Mouse (Mus musculus): Measurements from ENCODE around the gene Junb. TPM values are rescaled to one million over a fixed set of nuclear protein-coding genes. Genes with fewer than 3 reads are reported as not detected.

Gene Junb
- polyA plus RNA-seq, 1 experiment from 2014 or later, result 26.1 TPM

- Histone ChIP-seq H3K27ac (peak overlapping the region; percentile 92), H3K36me3 (ENCODE audit: inconsistent target) (no peaks in the 10 kb centered on the region), H3K4me3 (ENCODE audit: inconsistent target) (no peak overlapping the region), H3K79me2 (ENCODE audit: inconsistent target) (peaks cover 8% of the 10 kb centered on the region; the same call in 1 of the 2 replicates)
- WGBS (ENCODE audit: missing documents), result 11% methylated on average over 3 of the region's 3 CpGs
Observed at GRCm38 (mm10) chr8:84982499-84983011, 4.0 kb upstream of the Junb start.

GRCm38 (mm10) chr8:84981644-84982498, 3.4 kb upstream of the Junb start:
- Histone ChIP-seq H3K27ac (peak overlapping the region; percentile 92), H3K4me3 (ENCODE audit: inconsistent target) (no peak overlapping the region), H3K36me3 (ENCODE audit: inconsistent target) (no peaks in the 10 kb centered on the region), H3K79me2 (ENCODE audit: inconsistent target) (peaks cover 15% of the 10 kb centered on the region)
- WGBS (ENCODE audit: missing documents), result 26% methylated on average over 15 of the region's 15 CpGs

- WGBS (ENCODE audit: missing documents), result 29% methylated on average over 11 of the region's 11 CpGs
- peak overlapping the region; percentile 34 for H3K4me3 ChIP-seq (ENCODE audit: inconsistent target)
Observed at GRCm38 (mm10) chr8:84980622-84981358, 2.3 kb upstream of the Junb start.

GRCm38 (mm10) chr8:84979599-84980421, 1.3 kb upstream of the Junb start:
- WGBS (ENCODE audit: missing documents), result 3% methylated on average over 35 of the region's 42 CpGs

More at GRCm38 (mm10) chr8:84980622-84981358, 2.3 kb upstream of the Junb start:
- H3K36me3 ChIP-seq (ENCODE audit: inconsistent target), result no peaks in the 10 kb centered on the region
- H3K79me2 ChIP-seq (ENCODE audit: inconsistent target), result peaks cover 18% of the 10 kb centered on the region
- H3K27ac ChIP-seq, result peak overlapping the region; percentile 92

GRCm38 (mm10) chr8:84977435-84978247, 877 bp downstream of the Junb start:
- H3K79me2 ChIP-seq (ENCODE audit: inconsistent target), result peaks cover 18% of the 10 kb centered on the region
- under 1% methylated on average over 54 of the region's 70 CpGs for WGBS (ENCODE audit: missing documents)
- peak overlapping the region; percentile 86 for H3K27ac ChIP-seq
- peaks cover 9% of the 10 kb centered on the region; the same call in 1 of the 2 replicates for H3K36me3 ChIP-seq (ENCODE audit: inconsistent target)
- H3K4me3 ChIP-seq (ENCODE audit: inconsistent target), result peak overlapping the region; percentile 78

More at GRCm38 (mm10) chr8:84979599-84980421, 1.3 kb upstream of the Junb start:
- H3K27ac ChIP-seq, result peak overlapping the region; percentile 92
- peak overlapping the region; percentile 34; the same call in 1 of the 2 replicates for H3K4me3 ChIP-seq (ENCODE audit: inconsistent target)
- no peaks in the 10 kb centered on the region for H3K36me3 ChIP-seq (ENCODE audit: inconsistent target)
- H3K79me2 ChIP-seq (ENCODE audit: inconsistent target), result peaks cover 18% of the 10 kb centered on the region

- peak overlapping the region; percentile 86 for H3K27ac ChIP-seq
- peaks cover 16% of the 10 kb centered on the region for H3K36me3 ChIP-seq (ENCODE audit: inconsistent target)
- H3K4me3 ChIP-seq (ENCODE audit: inconsistent target), result peak overlapping the region; percentile 78
- H3K79me2 ChIP-seq (ENCODE audit: inconsistent target), result peaks cover 18% of the 10 kb centered on the region
- WGBS (ENCODE audit: missing documents), result 0% methylated on average over 19 of the region's 25 CpGs
Observed at GRCm38 (mm10) chr8:84976763-84977434, 1.6 kb downstream of the Junb start.

- H3K79me2 ChIP-seq (ENCODE audit: inconsistent target), result peaks cover 18% of the 10 kb centered on the region
- peak overlapping the region; percentile 86 for H3K27ac ChIP-seq
- H3K36me3 ChIP-seq (ENCODE audit: inconsistent target), result peaks cover 23% of the 10 kb centered on the region
- 1% methylated on average over 40 of the region's 61 CpGs for WGBS (ENCODE audit: missing documents)
- peak overlapping the region; percentile 78 for H3K4me3 ChIP-seq (ENCODE audit: inconsistent target)
Observed at GRCm38 (mm10) chr8:84976031-84976762, 2.3 kb downstream of the Junb start.

- 35% methylated on average over 7 of the region's 7 CpGs for WGBS (ENCODE audit: missing documents)
- H3K79me2 ChIP-seq (ENCODE audit: inconsistent target), result peaks cover 24% of the 10 kb centered on the region
- peaks cover 26% of the 10 kb centered on the region for H3K36me3 ChIP-seq (ENCODE audit: inconsistent target)
- H3K4me3 ChIP-seq (ENCODE audit: inconsistent target), result no peak overlapping the region
- H3K27ac ChIP-seq, result peak overlapping the region; percentile 40; the same call in 1 of the 2 replicates
Observed at GRCm38 (mm10) chr8:84975434-84975833, 3.1 kb downstream of the Junb start.

- no peak overlapping the region; the same call in 1 of the 2 replicates for H3K4me3 ChIP-seq (ENCODE audit: inconsistent target)
- 65% methylated on average over 8 of the region's 8 CpGs for WGBS (ENCODE audit: missing documents)
Observed at GRCm38 (mm10) chr8:84974543-84975142, 3.9 kb downstream of the Junb start.

GRCm38 (mm10) chr8:84973803-84974542, 4.5 kb downstream of the Junb start:
- WGBS (ENCODE audit: missing documents), result 72% methylated on average over 4 of the region's 4 CpGs
- peaks cover 31% of the 10 kb centered on the region for H3K79me2 ChIP-seq (ENCODE audit: inconsistent target)
- H3K36me3 ChIP-seq (ENCODE audit: inconsistent target), result peaks cover 26% of the 10 kb centered on the region
- no peak overlapping the region for H3K4me3 ChIP-seq (ENCODE audit: inconsistent target)
- H3K27ac ChIP-seq, result no peak overlapping the region

More at GRCm38 (mm10) chr8:84974543-84975142, 3.9 kb downstream of the Junb start:
- H3K36me3 ChIP-seq (ENCODE audit: inconsistent target), result peaks cover 26% of the 10 kb centered on the region
- peaks cover 31% of the 10 kb centered on the region for H3K79me2 ChIP-seq (ENCODE audit: inconsistent target)
- peak overlapping the region; percentile 28; the same call in 1 of the 2 replicates for H3K27ac ChIP-seq

- Histone ChIP-seq H3K36me3 (ENCODE audit: inconsistent target) (peaks cover 26% of the 10 kb centered on the region), H3K4me3 (ENCODE audit: inconsistent target) (no peak overlapping the region), H3K79me2 (ENCODE audit: inconsistent target) (peaks cover 29% of the 10 kb centered on the region), H3K27ac (no peak overlapping the region)
- 93% methylated on average over 1 of the region's 1 CpGs for WGBS (ENCODE audit: missing documents)
Observed at GRCm38 (mm10) chr8:84973079-84973478, 5.4 kb downstream of the Junb start.

Data from macrophage (primary cell).